Mouse (Mus musculus) forebrain, postnatal 0 days (tissue): ENCODE measurements around the gene Sec24b. TPM values are rescaled to one million over a fixed set of nuclear protein-coding genes. Genes with fewer than 3 reads are reported as not detected.

Source experiments
- ATAC-seq: fragments of 200-750 bp; cut with Nextera tagmentation; 2 replicates; pipeline ENCODE4 v1.8.0; 2017; ENCODE audit warnings: mild to moderate bottlenecking, moderate library complexity
- DNase-seq: peaks from one replicate; pipeline ENCODE4 v3.0.0-alpha.2; 2015
- H3K27ac ChIP-seq: fragments of 300-500 bp; sonication (generic); 2 replicates; pipeline ENCODE4 v1.5.1; 2014; ENCODE audit warnings: low read depth, mild to moderate bottlenecking, antibody characterized with exemption, low read length, moderate library complexity, mixed read lengths
- H3K27me3 ChIP-seq: fragments of 300-500 bp; sonication (generic); 2 replicates; pipeline ENCODE4 v1.6.1; 2014; ENCODE audit warnings: mild to moderate bottlenecking, low read length, mixed read lengths; ENCODE audit not compliant: insufficient read depth
- H3K36me3 ChIP-seq: fragments of 300-500 bp; sonication (generic); 2 replicates; pipeline ENCODE4 v1.6.1; 2014; ENCODE audit warnings: mild to moderate bottlenecking, moderate library complexity; ENCODE audit not compliant: insufficient read depth
- H3K4me1 ChIP-seq: fragments of 300-500 bp; sonication (generic); 2 replicates; pipeline ENCODE4 v1.6.1; 2014; ENCODE audit warnings: antibody characterized with exemption; ENCODE audit not compliant: insufficient read depth
- H3K4me2 ChIP-seq: fragments of 300-500 bp; sonication (generic); 2 replicates; pipeline ENCODE4 v1.6.1; 2014; ENCODE audit warnings: low read depth, mild to moderate bottlenecking, moderate library complexity
- H3K4me3 ChIP-seq: fragments of 300-500 bp; sonication (generic); 2 replicates; pipeline ENCODE4 v1.5.1; 2014; ENCODE audit warnings: low read depth, low read length, mixed read lengths
- H3K9ac ChIP-seq: fragments of 300-500 bp; sonication (generic); 2 replicates; pipeline ENCODE4 v1.6.1; 2014; ENCODE audit warnings: mild to moderate bottlenecking
- H3K9me3 ChIP-seq: fragments of 300-500 bp; sonication (generic); 2 replicates; pipeline ENCODE4 v1.6.1; 2016; ENCODE audit warnings: low read length
- CTCF ChIP-seq: sonication (generic); IDR thresholded peaks from 2 replicates; pipeline ENCODE4 v1.5.1; 2016; ENCODE audit warnings: antibody characterized with exemption, control low read depth, low read depth
- WGBS: fragments of 180-500 bp; shearing (Covaris S2); extraction: QIAGEN DNeasy Blood & Tissue Kit; methylation state at CpG from one replicate; pipeline ENCODE4 v1.1.7; 2014; 5-methylcytosine and 5-hydroxymethylcytosine counted together
- polyA plus RNA-seq: library from polyadenylated mRNA; unstranded; fragments of >200 nt; fragmentation: Nextera tagmentation; extraction: Ambion mirVana; gene quantifications from 2 replicates; pipeline ENCODE4 v1.2.1, GENCODE M21; 2015
- total RNA-seq: library from RNA; depleted of rRNA; stranded (reverse); fragments of >200 nt; gene quantifications from 2 replicates; pipeline ENCODE4 v1.2.3, GENCODE M21; 2014; rRNA removed

The Sec24b gene
- total RNA-seq (33.5 and 34.0 TPM in 2 replicates), polyA plus RNA-seq (18.1 and 24.3 TPM in 2 replicates)

- Histone ChIP-seq H3K4me1 (peaks cover 15% of the 10 kb centered on the region), H3K27ac (peak within 1 kb of the TSS; percentile 94), H3K9me3 (no peaks in the 10 kb centered on the region), H3K4me3 (peak within 1 kb of the TSS; percentile 93), H3K27me3 (no peaks in the 10 kb centered on the region), H3K36me3 (no peaks in the 10 kb centered on the region), H3K4me2 (peak within 1 kb of the TSS; percentile 94), H3K9ac (peak within 1 kb of the TSS; percentile 92)
- 9% methylated on average over 12 of the region's 12 CpGs for WGBS
- ATAC-seq: peak; percentile 6; the same call in 1 of the 2 replicates
- TF ChIP-seq CTCF: no peak
- no peak for DNase-seq
Measured at GRCm38 (mm10) chr3:130061281-130061680, at the start of gene Sec24b. Sec24b (minus strand) TSS chr3:130061553.

DNA sequence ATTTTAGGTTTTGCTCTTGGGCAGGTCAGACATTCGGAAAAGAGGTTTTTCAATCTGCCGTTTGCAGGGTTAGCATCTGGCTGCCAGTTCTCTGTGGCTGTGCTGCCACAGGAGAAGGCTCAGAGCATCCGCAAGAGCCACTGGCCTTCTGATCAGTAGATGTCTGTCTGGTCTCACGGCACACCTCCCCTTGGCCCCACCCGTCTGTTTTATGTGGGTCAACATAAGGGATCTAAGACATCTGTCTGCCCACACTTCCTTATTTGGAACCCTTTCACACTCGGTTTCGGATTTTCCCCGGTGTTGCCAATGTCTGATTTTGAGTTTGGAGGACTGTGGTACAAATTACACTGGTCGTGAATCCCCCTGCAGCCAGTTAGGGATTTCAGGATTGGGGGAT is 43.1 kb upstream of the Sec24b start:
- ATAC-seq (no peak), DNase-seq (no peak)
- Histone ChIP-seq H3K4me2 (no peak overlapping the region), H3K9me3 (no peaks in the 10 kb centered on the region), H3K27ac (no peak overlapping the region), H3K4me1 (no peaks in the 10 kb centered on the region), H3K36me3 (no peaks in the 10 kb centered on the region), H3K4me3 (no peak overlapping the region), H3K27me3 (no peaks in the 10 kb centered on the region), H3K9ac (no peak overlapping the region)
- TF ChIP-seq CTCF: no peak
- WGBS: 83% methylated on average over 9 of the region's 9 CpGs

DNA sequence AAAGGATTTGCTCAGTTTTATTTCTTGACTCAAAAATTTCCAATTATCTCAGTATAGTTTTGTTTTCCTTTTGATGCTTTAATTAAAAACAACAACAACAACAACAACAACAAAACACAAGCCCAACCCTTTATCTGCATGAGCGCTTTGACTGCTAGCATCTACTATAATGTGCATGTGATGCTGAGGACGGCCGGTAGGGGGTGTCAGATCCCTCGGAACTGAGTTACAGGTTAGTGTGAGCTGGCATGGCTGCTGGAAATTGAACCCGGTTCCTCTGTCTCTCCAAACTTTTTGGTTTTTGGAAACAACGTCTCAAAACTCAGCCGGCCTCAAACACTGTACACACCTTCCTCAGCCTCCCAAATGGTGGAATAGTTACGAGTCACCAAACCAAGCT is 42.1 kb upstream of the Sec24b start:
- DNase-seq: no peak
- no peaks in the 10 kb centered on the region for H3K36me3 ChIP-seq
- no peak overlapping the region for H3K9ac ChIP-seq
- no peaks in the 10 kb centered on the region for H3K9me3 ChIP-seq
- no peak overlapping the region for H3K4me2 ChIP-seq
- 72% methylated on average over 8 of the region's 8 CpGs for WGBS
- no peak overlapping the region for H3K4me3 ChIP-seq
- H3K4me1 ChIP-seq: no peaks in the 10 kb centered on the region
- no peak overlapping the region for H3K27ac ChIP-seq
- no peak; the same call in none of the 2 replicates for TF ChIP-seq CTCF
- H3K27me3 ChIP-seq: no peaks in the 10 kb centered on the region
- ATAC-seq: no peak

GRCm38 (mm10) chr3:130095160-130095781 is 33.9 kb upstream of the Sec24b start:
- no peaks in the 10 kb centered on the region for H3K27me3 ChIP-seq
- no peaks in the 10 kb centered on the region for H3K36me3 ChIP-seq
- H3K4me2 ChIP-seq: no peak overlapping the region
- TF ChIP-seq CTCF: peak; percentile 87
- H3K4me1 ChIP-seq: no peaks in the 10 kb centered on the region
- 45% methylated on average over 5 of the region's 5 CpGs for WGBS
- H3K4me3 ChIP-seq: no peak overlapping the region
- ATAC-seq: peak; percentile 84
- peak; percentile 87 for DNase-seq
- no peaks in the 10 kb centered on the region for H3K9me3 ChIP-seq
- no peak overlapping the region for H3K9ac ChIP-seq
- no peak overlapping the region for H3K27ac ChIP-seq

- DNase-seq (no peak), ATAC-seq (no peak)
- H3K9ac ChIP-seq: no peak overlapping the region
- no peak overlapping the region for H3K4me2 ChIP-seq
- H3K9me3 ChIP-seq: no peaks in the 10 kb centered on the region
- H3K27ac ChIP-seq: no peak overlapping the region
- WGBS: 53% methylated on average over 5 of the region's 5 CpGs
- H3K27me3 ChIP-seq: no peaks in the 10 kb centered on the region
- no peak overlapping the region for H3K4me3 ChIP-seq
- H3K36me3 ChIP-seq: no peaks in the 10 kb centered on the region
- H3K4me1 ChIP-seq: no peaks in the 10 kb centered on the region
- no peak for TF ChIP-seq CTCF
Measured at GRCm38 (mm10) chr3:130094125-130094704, 32.9 kb upstream of the Sec24b start.

DNA sequence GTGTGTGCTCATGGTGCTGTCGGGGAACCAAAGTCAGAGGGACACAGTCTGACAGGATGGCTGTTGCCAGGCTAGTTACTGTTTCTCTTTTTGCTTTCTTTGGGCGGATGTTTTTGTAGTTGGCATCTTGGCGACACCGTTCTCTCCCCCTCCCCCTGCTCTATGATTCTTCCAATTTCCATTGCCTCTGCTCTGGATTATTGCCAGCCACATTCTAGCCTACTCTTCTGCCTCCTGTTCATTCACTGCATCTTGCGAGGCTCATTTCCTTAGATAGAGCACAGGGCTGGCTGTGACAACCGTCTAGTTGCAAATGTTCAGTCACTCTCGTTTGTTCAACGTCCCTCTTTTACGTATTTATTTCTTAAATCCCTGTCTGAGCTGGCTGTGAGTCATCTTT is 29.1 kb upstream of the Sec24b start:
- H3K27me3 ChIP-seq: no peaks in the 10 kb centered on the region
- 43% methylated on average over 9 of the region's 9 CpGs for WGBS
- no peak for TF ChIP-seq CTCF
- no peak overlapping the region for H3K4me3 ChIP-seq
- H3K36me3 ChIP-seq: no peaks in the 10 kb centered on the region
- H3K9me3 ChIP-seq: no peaks in the 10 kb centered on the region
- no peak overlapping the region for H3K4me2 ChIP-seq
- ATAC-seq: peak; percentile 64
- no peak overlapping the region for H3K9ac ChIP-seq
- DNase-seq: peak; percentile 47
- no peaks in the 10 kb centered on the region for H3K4me1 ChIP-seq
- H3K27ac ChIP-seq: no peak overlapping the region

DNA sequence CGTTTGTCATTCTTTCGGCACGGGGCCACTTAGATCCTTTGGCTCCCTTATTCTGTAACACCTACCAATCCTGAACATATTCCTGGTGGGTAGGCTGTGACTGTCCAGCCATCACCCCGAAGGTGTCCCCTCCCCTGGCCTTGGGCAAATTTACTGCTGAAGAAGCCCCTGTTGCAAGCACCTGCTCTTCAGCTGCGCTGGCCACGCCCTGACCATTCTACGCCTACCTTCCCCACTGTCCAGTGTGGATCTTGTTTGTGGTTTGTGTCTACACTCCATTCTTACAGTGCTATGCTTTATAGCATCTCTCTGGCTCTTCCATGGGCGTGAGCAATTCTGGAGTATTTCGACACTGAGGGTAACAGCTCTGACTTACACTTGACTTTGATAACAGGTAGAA is 27.3 kb upstream of the Sec24b start:
- TF ChIP-seq CTCF: no peak
- DNase-seq (no peak), ATAC-seq (no peak)
- Histone ChIP-seq H3K9ac (no peak overlapping the region), H3K27ac (no peak overlapping the region), H3K27me3 (no peaks in the 10 kb centered on the region), H3K4me3 (no peak overlapping the region), H3K4me2 (no peak overlapping the region), H3K36me3 (no peaks in the 10 kb centered on the region), H3K9me3 (no peaks in the 10 kb centered on the region), H3K4me1 (no peaks in the 10 kb centered on the region)
- 92% methylated on average over 9 of the region's 9 CpGs for WGBS
